ENCODE assay signal across 8 mouse cellular contexts in the genomic region with DNA sequence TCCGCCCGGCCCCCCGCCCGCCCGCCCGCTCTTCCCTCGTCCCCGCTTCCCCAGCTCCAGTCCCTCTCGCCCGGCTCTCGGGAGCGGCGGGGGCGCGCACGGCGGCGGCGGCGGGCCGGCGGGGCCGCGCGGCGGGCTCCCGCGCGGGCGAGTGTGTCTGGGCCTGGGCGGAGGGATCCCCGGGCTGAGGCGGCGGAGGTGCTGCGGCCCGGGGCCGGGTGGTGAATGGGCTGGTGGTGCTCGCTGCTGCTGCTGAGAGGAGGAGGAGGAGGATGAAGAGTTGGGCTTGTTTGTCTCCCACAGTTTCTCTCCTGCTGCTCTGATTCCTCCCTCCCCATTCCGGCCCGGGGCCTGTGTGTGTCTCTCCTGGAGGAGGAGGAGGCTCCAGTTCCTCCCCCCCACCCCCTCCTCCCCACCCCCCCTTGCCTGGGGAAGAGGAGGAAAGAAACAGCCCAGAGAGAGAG.
DNase-seq lines count a peak whose midpoint lies in the region; ATAC-seq lines count a peak whose summit lies in the region.

No protein-coding gene starts in this region.

- peak overlapping the region; percentile 100 for H3K27ac ChIP-seq in hindbrain, embryonic 14.5 days

- peaks cover 40% of the 10 kb centered on the region for H3K4me1 ChIP-seq in hindbrain, embryonic 14.5 days (replicated peaks; ENCODE audit: control insufficient read depth, insufficient read depth, low read length)

- peak overlapping the region; percentile 90 for H3K4me3 ChIP-seq in hindbrain, embryonic 14.5 days (replicated peaks; ENCODE audit: low read length)

- 2% methylated on average over 18 of the region's 40 CpGs for WGBS in hindbrain, embryonic 14.5 days

- no peaks in the 10 kb centered on the region for H3K36me3 ChIP-seq in hindbrain, embryonic 14.5 days (replicated peaks; ENCODE audit: control insufficient read depth, insufficient read depth)

- H3K9me3 ChIP-seq in hindbrain, embryonic 14.5 days (ENCODE audit: control insufficient read depth, low read length): no peaks in the 10 kb centered on the region

- peak; percentile 92 for DNase-seq in T-cell, adult 2 months (ENCODE audit: low spot score)
- DNase-seq in cerebellum, postnatal 25 days: peak; percentile 97
- peak; percentile 82 to 85 for DNase-seq in frontal cortex, postnatal 25 days (ENCODE audit: low spot score in 2 of 2)
- peak; percentile 88 for DNase-seq in hindbrain, embryonic 14.5 days (ENCODE audit: low spot score)
- peak; percentile 94 for DNase-seq in layer of hippocampus, postnatal 36 days
- DNase-seq in lung, postnatal 25 days (ENCODE audit: low spot score): peak; percentile 92
- DNase-seq in retina, adult 2 months (ENCODE audit: low read depth, low spot score): peak; percentile 80
- DNase-seq in thymus, postnatal 25 days: peak; percentile 95

- peak; percentile 84 for ATAC-seq in hindbrain, embryonic 14.5 days (ENCODE audit: low FRiP score)

- H3K27me3 ChIP-seq in hindbrain, embryonic 14.5 days (ENCODE audit: control insufficient read depth, insufficient read depth, low read length): no peaks in the 10 kb centered on the region

- peak overlapping the region; percentile 86 for H3K9ac ChIP-seq in hindbrain, embryonic 14.5 days

- H3K4me2 ChIP-seq in hindbrain, embryonic 14.5 days (replicated peaks): peak overlapping the region; percentile 77

Comparison
In these comparisons a context has a peak if more than half of its experiments do, and no peak if none do; other contexts are left out.
1. Peak in every context shown above with its lines: DNase-seq, ATAC-seq, H3K4me3 ChIP-seq and H3K27ac ChIP-seq.